Mouse (Mus musculus): Measurements from ENCODE around the gene Dnaja2. TPM values are rescaled to one million over a fixed set of nuclear protein-coding genes. Genes with fewer than 3 reads are reported as not detected.

Gene Dnaja2
- total RNA-seq, 4 experiments from 2014 or later: 173 to 194 (median 190) TPM

GRCm38 (mm10) chr8:85502381-85502780 is 52.8 kb downstream of the Dnaja2 start:
- no peak for DNase-seq (ENCODE audit: low spot score in 2 of 2)

DNA sequence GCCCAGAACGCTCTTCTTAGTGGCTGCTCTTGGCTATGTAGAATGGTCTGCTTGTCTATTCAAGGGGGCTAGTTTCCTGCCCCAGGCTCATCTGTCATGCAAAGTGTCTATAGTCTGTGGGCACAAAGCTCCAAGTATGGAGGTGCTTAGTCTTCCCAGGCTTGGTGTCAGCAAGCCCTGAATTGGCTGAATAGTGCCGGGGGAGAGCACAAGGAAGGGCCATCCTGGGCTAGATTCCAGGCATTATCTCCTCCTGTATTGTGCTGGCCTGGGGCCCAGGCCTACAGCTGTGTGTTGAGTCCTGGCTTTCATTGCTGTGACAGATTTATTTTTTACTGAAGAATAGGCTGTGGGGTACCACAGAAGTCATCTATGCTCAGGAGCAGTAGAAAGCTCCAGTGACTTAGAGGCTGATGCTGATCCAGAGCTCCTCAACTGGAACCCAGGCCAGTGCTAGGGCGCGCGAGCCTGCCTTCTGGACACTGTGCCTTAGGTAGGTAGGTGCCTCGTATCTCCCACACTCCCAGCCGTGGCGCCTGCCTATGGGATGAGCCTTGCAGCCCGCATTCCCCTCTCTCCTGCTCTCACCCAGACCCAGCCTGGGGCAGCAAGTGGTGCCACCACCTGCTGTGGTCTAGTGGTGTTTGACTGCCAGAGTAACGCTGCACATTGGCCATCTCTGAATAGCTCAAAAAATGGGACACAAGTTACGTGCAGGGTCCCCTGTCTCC is 54.0 kb downstream of the Dnaja2 start:
- DNase-seq (ENCODE audit: low spot score in 2 of 2): peak in 1 of 2 experiments; percentile 65

GRCm38 (mm10) chr8:85500460-85500859 is 54.7 kb downstream of the Dnaja2 start:
- DNase-seq (ENCODE audit: low spot score in 2 of 2): no peak

- DNase-seq (ENCODE audit: low spot score in 2 of 2): no peak
These were observed 56.6 kb downstream of the Dnaja2 start for GRCm38 (mm10) chr8:85498577-85498976.

DNA sequence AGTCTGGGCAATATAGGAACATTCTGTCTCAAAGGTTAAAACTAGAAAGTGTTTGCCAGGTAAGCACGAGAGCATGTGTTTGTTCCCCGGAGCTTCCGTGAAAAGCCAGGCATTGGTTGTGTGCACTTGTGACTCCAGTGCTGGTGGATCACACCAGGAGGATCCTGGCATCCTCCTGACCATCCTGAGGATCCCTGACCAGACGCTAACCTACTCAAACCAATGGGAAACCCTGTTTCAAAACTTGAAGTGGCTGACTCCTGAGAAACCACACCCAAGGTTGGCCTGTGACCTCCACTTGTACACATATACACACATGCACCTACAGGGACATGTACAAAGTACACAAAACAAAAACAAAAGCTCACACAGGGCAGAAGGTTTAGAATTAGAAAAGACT is 58.4 kb downstream of the Dnaja2 start:
- no peak for DNase-seq (ENCODE audit: low spot score in 2 of 2)

DNA sequence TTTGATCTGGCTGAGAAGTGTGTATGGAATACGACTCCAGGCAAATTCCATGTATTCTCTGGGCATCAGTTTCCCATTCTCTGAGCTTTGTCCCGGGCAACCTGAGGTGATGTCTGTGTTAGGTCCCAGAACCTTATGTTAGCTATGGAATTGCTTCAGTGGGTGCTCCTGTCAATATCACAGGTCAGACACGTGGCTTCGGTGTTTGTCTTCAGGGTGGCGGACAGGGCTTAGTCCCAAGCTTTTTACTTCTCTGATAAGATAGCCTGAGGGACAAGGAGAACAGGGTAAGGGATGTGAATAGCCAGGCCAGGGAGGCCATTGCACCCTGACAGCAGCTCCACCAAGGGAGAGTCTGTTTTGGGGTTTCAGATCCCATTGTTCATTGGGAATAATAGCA is 59.0 kb downstream of the Dnaja2 start:
- no peak for DNase-seq (ENCODE audit: low spot score in 2 of 2)

GRCm38 (mm10) chr8:85492940-85493931 is 61.9 kb downstream of the Dnaja2 start:
- DNase-seq (ENCODE audit: low spot score in 2 of 2): peak in 1 of 2 experiments; percentile 36

GRCm38 (mm10) chr8:85492125-85492875 is 62.8 kb downstream of the Dnaja2 start, which contains the start of gene Gpt2:
Gene Gpt2 (plus strand): TSS chr8:85492576.
- peak; percentile 86 to 95 for DNase-seq (ENCODE audit: low spot score in 2 of 2)

DNA sequence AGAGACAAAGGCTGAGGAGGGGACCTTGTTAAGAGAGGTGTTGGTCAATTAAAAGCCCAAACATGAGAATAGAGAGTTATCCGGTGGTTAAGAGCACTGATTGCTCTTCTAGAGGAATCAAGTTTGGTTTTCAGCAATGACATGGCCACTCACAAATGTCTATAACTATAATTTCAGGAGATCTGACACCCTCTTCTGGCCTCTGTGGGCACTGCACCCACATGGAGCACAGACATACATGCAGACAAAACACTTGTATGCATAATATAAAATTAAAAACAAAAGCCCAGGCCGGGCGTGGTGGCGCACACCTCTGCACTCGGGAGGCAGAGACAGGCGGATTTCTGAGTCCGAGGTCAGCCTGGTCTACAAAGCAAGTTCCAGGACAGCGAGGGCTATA is 65.6 kb downstream of the Dnaja2 start:
- DNase-seq (ENCODE audit: low spot score in 2 of 2): no peak

DNA sequence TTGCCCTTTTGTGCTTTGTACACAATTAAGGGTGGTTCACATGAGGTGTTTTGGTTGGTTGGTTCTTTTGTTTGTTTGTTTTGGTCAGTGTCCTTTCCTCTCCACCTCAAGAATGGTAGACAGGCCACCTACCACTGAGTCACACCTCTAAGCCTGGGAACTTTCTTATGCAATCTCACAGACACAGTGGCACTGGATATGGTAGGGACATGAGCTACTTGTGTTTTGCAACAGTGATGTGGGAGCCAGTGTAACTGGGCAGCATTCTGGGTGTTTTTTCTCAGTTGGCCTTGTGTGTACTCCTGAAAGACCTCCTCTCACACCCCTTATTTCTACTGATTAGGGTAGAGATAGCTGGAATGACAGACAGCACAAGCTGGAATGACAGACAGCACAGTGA is 66.5 kb downstream of the Dnaja2 start:
- DNase-seq (ENCODE audit: low spot score in 2 of 2): no peak

- no peak for DNase-seq (ENCODE audit: low spot score in 2 of 2)
These were observed 67.1 kb downstream of the Dnaja2 start for GRCm38 (mm10) chr8:85487906-85488620.

Other genes starting within 250 kb of the Dnaja2 start
- gene Mylk3, start 169.0 kb downstream of the Dnaja2 start, total RNA-seq (2022): 1 to 10 TPM; 3.0 to 4.5 (median 3.5) TPM
- 10 to 100 TPM in 2 of 4 experiments, 1 to 10 TPM in 2; 8.9 to 11.2 (median 9.8) TPM for gene 4921524J17Rik, start 122.5 kb downstream of the Dnaja2 start, total RNA-seq (2022)
- gene Gpt2, start 62.8 kb downstream of the Dnaja2 start, total RNA-seq (2022): 10 to 100 TPM; 43.6 to 52.6 (median 49.1) TPM
- gene Neto2, start 145.6 kb upstream of the Dnaja2 start, total RNA-seq (2022): 10 to 100 TPM; 57.4 to 73.8 (median 60.2) TPM

Measured in left cerebral cortex, adult 8-10 months (tissue).